Mouse (Mus musculus) CD4-positive, CD25-positive, alpha-beta regulatory T cell (primary cell): ENCODE results near the gene Ly6c2. TPM values are rescaled to one million over a fixed set of nuclear protein-coding genes. Genes with fewer than 3 reads are reported as not detected.

Source experiments
- polyA plus RNA-seq: library from polyadenylated mRNA; unstranded; fragments of 100-300 nt; shearing (Covaris generic); gene quantifications from one replicate; pipeline ENCODE4 v1.2.1, GENCODE M21; 2017

The Ly6c2 gene
- polyA plus RNA-seq = 10.1 TPM

DNA sequence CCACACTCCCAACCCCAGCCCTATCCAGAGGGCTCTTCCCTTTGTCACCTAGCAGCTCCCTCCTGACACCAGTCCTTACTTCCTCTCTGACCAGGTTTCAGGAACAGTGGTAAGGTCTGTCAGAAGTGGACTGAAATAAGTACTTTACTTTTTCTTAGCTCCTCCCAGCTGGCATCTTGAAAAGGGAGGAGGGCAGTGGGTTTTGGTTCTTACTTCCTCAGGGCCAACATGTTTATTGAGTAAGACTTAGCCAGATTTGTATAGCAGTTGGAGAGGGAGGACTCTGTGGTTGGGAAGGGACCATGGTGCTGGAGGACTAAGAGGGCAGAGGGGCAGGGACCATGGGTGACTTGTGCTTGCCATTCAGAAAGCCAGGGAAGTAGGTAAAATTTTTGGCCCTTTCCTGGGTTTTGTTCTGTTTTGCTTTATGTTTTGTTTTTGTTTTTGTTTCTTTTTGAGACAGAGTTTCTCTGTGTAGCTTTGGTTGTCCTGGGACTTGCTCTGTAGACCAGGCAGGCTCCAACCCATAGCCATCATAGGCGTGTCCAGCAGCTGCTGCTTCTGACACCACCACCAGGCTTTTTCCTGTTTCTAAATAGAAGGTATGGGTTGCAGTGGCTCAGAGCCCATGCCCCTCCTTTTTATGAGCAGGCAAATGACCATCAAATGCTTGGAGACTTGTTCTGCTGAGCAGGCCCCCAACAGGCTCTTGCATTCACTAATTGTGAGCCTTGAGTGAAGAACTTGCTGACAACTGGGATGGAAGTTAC lies at the start of gene Ly6c2:
TSS of gene Ly6c2 (minus strand) at position 110 of the 770 bp plus-strand sequence.

DNA sequence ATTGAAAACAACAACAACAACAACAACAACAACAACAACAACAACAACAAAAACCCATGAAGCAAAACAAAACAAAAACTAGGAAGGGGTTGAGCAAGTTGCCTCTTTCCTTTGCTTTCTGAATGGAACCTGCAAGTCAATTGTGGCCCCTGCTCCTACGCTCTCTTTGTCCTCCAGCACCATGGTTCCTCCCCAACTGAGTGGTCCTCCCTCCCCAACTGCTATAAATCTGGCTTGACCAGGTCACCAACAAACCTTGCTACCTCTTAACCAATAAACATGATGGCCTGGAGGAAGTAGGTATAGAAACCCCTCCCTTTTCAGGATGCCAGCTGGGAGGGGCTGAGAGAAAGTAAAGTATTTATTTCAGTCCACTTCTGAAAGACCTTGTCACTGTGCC lies 43.2 kb upstream of the Ly6c2 start, which contains the start of gene Ly6g:
TSS of gene Ly6g (plus strand) at position 301 of the 400 bp plus-strand sequence.

Other genes with a start within 250 kb of the Ly6c2 start
- 2.4 TPM for gene 2010109I03Rik, start 214.9 kb downstream of the Ly6c2 start, polyA plus RNA-seq
- 1.0 TPM for gene Ly6i, start 128.5 kb downstream of the Ly6c2 start, polyA plus RNA-seq
- gene Ly6a, start 113.9 kb downstream of the Ly6c2 start, polyA plus RNA-seq = 338 TPM
- 353 TPM for gene Ly6c1, start 63.1 kb downstream of the Ly6c2 start, polyA plus RNA-seq
- not detected for gene Ly6g, start 43.3 kb upstream of the Ly6c2 start, polyA plus RNA-seq
- not detected for gene BC025446, start 104.4 kb upstream of the Ly6c2 start, polyA plus RNA-seq
- not detected for gene Ly6f, start 156.5 kb upstream of the Ly6c2 start, polyA plus RNA-seq